Comparison of ENCODE assay signal across 14 mouse cellular contexts in the genomic region with DNA sequence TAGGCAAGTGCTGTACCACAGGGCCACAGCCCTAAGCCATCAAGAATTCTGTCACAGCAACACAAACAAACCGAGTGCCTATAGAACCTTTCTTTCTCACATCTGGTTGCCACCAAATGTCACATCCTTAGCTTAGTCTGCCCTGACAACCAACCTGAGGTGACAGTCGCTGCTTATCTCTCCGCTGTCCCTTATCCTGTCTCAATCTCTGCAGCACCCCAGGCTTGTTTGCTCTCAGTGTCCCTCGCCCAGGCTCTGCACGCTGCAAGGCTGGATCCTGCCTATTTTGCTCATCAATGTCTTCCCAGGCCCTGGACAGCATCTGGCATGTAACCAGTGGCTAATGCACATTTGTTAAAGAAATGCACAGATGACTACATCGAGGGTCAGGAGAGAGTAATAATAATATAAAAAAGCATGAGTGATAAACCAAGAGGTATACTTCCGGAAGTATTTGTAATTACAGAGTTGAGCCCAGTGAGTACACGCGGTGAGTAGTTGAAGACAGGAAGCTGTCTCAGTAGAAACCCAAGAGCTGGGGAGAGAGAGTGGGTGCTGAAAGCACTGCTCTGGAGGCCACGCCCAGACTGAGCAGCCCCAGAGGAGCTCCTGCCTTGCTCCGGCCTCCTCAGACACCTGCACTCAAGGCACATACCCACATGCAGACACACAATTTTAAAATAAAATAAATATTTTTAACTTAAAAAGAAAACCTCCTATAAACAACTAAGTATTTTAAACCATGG. TPM values are rescaled to one million over a fixed set of nuclear protein-coding genes. Genes with fewer than 3 reads are reported as not detected.
DNase-seq lines count a peak whose midpoint lies in the region; ATAC-seq lines count a peak whose summit lies in the region.
"Had no signal": no experiment of that assay in that cellular context is flagged by ENCODE, and none has a peak within 500 bp of the region (broad histone marks: within the 10 kb centered on the region; RNA-seq: fewer than 3 reads in every experiment).

No protein-coding gene starts in this region.

- H3K4me3 ChIP-seq in neural tube, embryonic 13.5 days, result no peak overlapping the region
- H3K4me3 ChIP-seq: gastrocnemius, adult 2 months; heart, embryonic 15.5 days; hindbrain, embryonic 15.5 days had no signal

- WGBS in neural tube, embryonic 13.5 days, result 67% methylated on average over 11 of the region's 11 CpGs

- no peaks in the 10 kb centered on the region for H3K9me3 ChIP-seq in neural tube, embryonic 13.5 days
- H3K9me3 ChIP-seq: G1E; heart, embryonic 15.5 days; hindbrain, embryonic 15.5 days had no signal

- peaks cover 74% of the 10 kb centered on the region for H3K4me1 ChIP-seq in neural tube, embryonic 13.5 days (replicated peaks)

- no peaks in the 10 kb centered on the region for H3K27me3 ChIP-seq in neural tube, embryonic 13.5 days
- H3K27me3 ChIP-seq: heart, embryonic 15.5 days; hindbrain, embryonic 15.5 days had no signal

- no peak overlapping the region for H3K27ac ChIP-seq in neural tube, embryonic 13.5 days (replicated peaks)
- H3K27ac ChIP-seq: gastrocnemius, adult 2 months; heart, embryonic 15.5 days; hindbrain, embryonic 15.5 days had no signal

- no peaks in the 10 kb centered on the region for H3K36me3 ChIP-seq in neural tube, embryonic 13.5 days
- H3K36me3 ChIP-seq: G1E; heart, embryonic 15.5 days; hindbrain, embryonic 15.5 days had no signal

- no peak overlapping the region for H3K4me2 ChIP-seq in neural tube, embryonic 13.5 days
- H3K4me2 ChIP-seq: heart, embryonic 15.5 days; hindbrain, embryonic 15.5 days had no signal

- H3K9ac ChIP-seq in neural tube, embryonic 13.5 days, result peak overlapping the region; percentile 5; the same call in 1 of the 2 replicates
- H3K9ac ChIP-seq: heart, embryonic 15.5 days; hindbrain, embryonic 15.5 days had no signal

- ATAC-seq in neural tube, embryonic 13.5 days (ENCODE audit: low read depth), result no peak
- peak; percentile 64 for ATAC-seq in megakaryocyte progenitor cell, adult 5-6 weeks (replicated peaks; ENCODE audit: poor library complexity)
- ATAC-seq: lung, postnatal 0 days had no signal

- no peak for DNase-seq in neural tube, embryonic 10.5 days (ENCODE audit: extremely low spot score, low spot score)
- peak; percentile 76 for DNase-seq in T-cell, adult 2 months (ENCODE audit: low spot score)
- peak; percentile 78 for DNase-seq in thymus, postnatal 4 days
- no peak for DNase-seq in right cerebral cortex, postnatal 4 days
- DNase-seq in urinary bladder, postnatal 36 days (ENCODE audit: low spot score in 2 of 2), result no peak
- DNase-seq: adrenal gland, adult 8-10 months; gastrocnemius, adult 2 months; kidney, postnatal 25 days had no signal

RNA-seq across cellular contexts. Expression of a gene that starts 5.8 kb away (rescaled TPM):
- polyA plus RNA-seq in neural tube, embryonic 13.5 days (2015; fragmentation: Nextera tagmentation; extraction: Ambion mirVana), result 33.7 and 37.9 TPM in 2 replicates
- total RNA-seq in megakaryocyte progenitor cell, adult 5-6 weeks (2015), result 10.0 and 10.4 TPM in 2 replicates
- 5.7 and 6.0 TPM in 2 replicates for total RNA-seq in megakaryocyte progenitor cell, adult 5-6 weeks (2017)

RNA-seq across cellular contexts. Expression of a gene that starts 9.7 kb away (rescaled TPM):
- polyA plus RNA-seq in neural tube, embryonic 13.5 days (2015; fragmentation: Nextera tagmentation; extraction: Ambion mirVana), result 11.5 and 14.1 TPM in 2 replicates
- total RNA-seq in megakaryocyte progenitor cell, adult 5-6 weeks (2015), result 24.3 and 27.6 TPM in 2 replicates
- total RNA-seq in megakaryocyte progenitor cell, adult 5-6 weeks (2017), result 14.5 and 17.1 TPM in 2 replicates

RNA-seq across cellular contexts. Expression of a gene that starts 21.5 kb away (rescaled TPM):
- 0.22 and 0.31 TPM in 2 replicates for polyA plus RNA-seq in neural tube, embryonic 13.5 days (2015; fragmentation: Nextera tagmentation; extraction: Ambion mirVana)
- not detected in 2 replicates for total RNA-seq in megakaryocyte progenitor cell, adult 5-6 weeks (2015)
- not detected in 2 replicates for total RNA-seq in megakaryocyte progenitor cell, adult 5-6 weeks (2017)
- polyA plus RNA-seq: G1E had no signal

RNA-seq across cellular contexts. Expression of a gene that starts 31.2 kb away (rescaled TPM):
- 2.6 and 2.9 TPM in 2 replicates for polyA plus RNA-seq in neural tube, embryonic 13.5 days (2015; fragmentation: Nextera tagmentation; extraction: Ambion mirVana)
- 3.2 and 3.4 TPM in 2 replicates for total RNA-seq in megakaryocyte progenitor cell, adult 5-6 weeks (2015)
- total RNA-seq in megakaryocyte progenitor cell, adult 5-6 weeks (2017), result 3.6 and 4.6 TPM in 2 replicates

RNA-seq across cellular contexts. Expression of a gene that starts 32.1 kb away (rescaled TPM):
- 18.0 and 18.3 TPM in 2 replicates for polyA plus RNA-seq in neural tube, embryonic 13.5 days (2015; fragmentation: Nextera tagmentation; extraction: Ambion mirVana)
- 1.7 and 2.0 TPM in 2 replicates for total RNA-seq in megakaryocyte progenitor cell, adult 5-6 weeks (2015)
- 1.7 and 8.2 TPM in 2 replicates for total RNA-seq in megakaryocyte progenitor cell, adult 5-6 weeks (2017)

Comparison
In these comparisons a context has a peak if more than half of its experiments do, and no peak if none do; other contexts are left out.
1. DNase-seq: peak in T-cell, adult 2 months (single experiment) and thymus, postnatal 4 days (single experiment); none in neural tube, embryonic 10.5 days (single experiment), right cerebral cortex, postnatal 4 days (single experiment) and urinary bladder, postnatal 36 days (0 of 2).